Mouse (Mus musculus): Measurements from ENCODE around the gene Tdg.

GRCm38 (mm10) chr10:82639032-82639698 lies 9.5 kb downstream of the Tdg start:
- TF ChIP-seq CTCF (IDR thresholded peaks at IDR 0.05; ENCODE audit: borderline replicate concordance, extremely low read depth, insufficient read depth, insufficient read length) (no peak), POLR2A (IDR thresholded peaks at IDR 0.05; ENCODE audit: borderline replicate concordance, extremely low read depth, insufficient read depth, insufficient read length, poor library complexity, severe bottlenecking) (no peak)
